Mouse (Mus musculus) gastrocnemius, adult 2 months (tissue): Measurements from ENCODE around the gene Efemp2. TPM values are rescaled to one million over a fixed set of nuclear protein-coding genes. Genes with fewer than 3 reads are reported as not detected.

Experiments used
- DNase-seq: peaks from one replicate; pipeline ENCODE4 v3.0.0; 2022
- H3K27ac ChIP-seq: fragments of 200-600 bp; 2 replicates; pipeline ENCODE4 v1.8.1; 2022; ENCODE audit warnings: mild to moderate bottlenecking
- H3K4me3 ChIP-seq: fragments of 200-600 bp; 2 replicates; pipeline ENCODE4 v1.8.1; 2022; ENCODE audit warnings: mild to moderate bottlenecking, moderate library complexity
- CTCF ChIP-seq: fragments of 200-600 bp; IDR thresholded peaks from 2 replicates; pipeline ENCODE4 v1.8.1; 2022; ENCODE audit warnings: antibody characterized with exemption, mild to moderate bottlenecking, moderate library complexity
- intact Hi-C: fragments of 180-260 bp; cut with DNase I; formaldehyde crosslinking; loops from one replicate; pipeline ENCODE4 v1.15.1; 2025
- total RNA-seq, 2 experiments: library from RNA; stranded (reverse); gene quantifications; 2 replicates each; pipeline ENCODE4 v1.2.3; 2021

The Efemp2 gene
- total RNA-seq, 2 experiments from 2014 or later: 3.4 to 6.6 TPM

- intact Hi-C loops: no loop called here
Measured at GRCm38 (mm10) chr19:5468374-5468773, 5.4 kb upstream of the Efemp2 start, which contains the start of gene Ctsw. Ctsw (minus strand) TSS chr19:5468507.

GRCm38 (mm10) chr19:5471846-5472245 lies 1.9 kb upstream of the Efemp2 start:
- TF ChIP-seq CTCF: no peak
- Histone ChIP-seq H3K27ac (no peak overlapping the region), H3K4me3 (no peak overlapping the region)
- intact Hi-C loops: no loop called here
- DNase-seq: no peak

More at GRCm38 (mm10) chr19:5468374-5468773, 5.4 kb upstream of the Efemp2 start, which contains the start of gene Ctsw:
- TF ChIP-seq CTCF: no peak
- no peak for DNase-seq
- no peak within 1 kb of the TSS for H3K4me3 ChIP-seq
- H3K27ac ChIP-seq: no peak within 1 kb of the TSS

GRCm38 (mm10) chr19:5472857-5473256 lies 897 bp upstream of the Efemp2 start:
- no peak for DNase-seq
- peak; percentile 44 for TF ChIP-seq CTCF
- H3K4me3 ChIP-seq: no peak overlapping the region
- H3K27ac ChIP-seq: no peak overlapping the region
- intact Hi-C loops: no loop called here

GRCm38 (mm10) chr19:5474281-5475068 lies 721 bp downstream of the Efemp2 start:
- peak; percentile 79 for DNase-seq
- intact Hi-C loops: no loop called here
- no peak for TF ChIP-seq CTCF

GRCm38 (mm10) chr19:5475069-5475714 lies 1.4 kb downstream of the Efemp2 start:
- no peak for TF ChIP-seq CTCF

More at GRCm38 (mm10) chr19:5474281-5475068, 721 bp downstream of the Efemp2 start:
- Histone ChIP-seq H3K27ac (peak overlapping the region; percentile 80), H3K4me3 (peak overlapping the region; percentile 78)

GRCm38 (mm10) chr19:5477004-5477667 lies 3.4 kb downstream of the Efemp2 start:
- no peak overlapping the region for H3K4me3 ChIP-seq
- no peak for TF ChIP-seq CTCF
- no peak for DNase-seq
- intact Hi-C loops: no loop called here
- H3K27ac ChIP-seq: no peak overlapping the region

More at GRCm38 (mm10) chr19:5475069-5475714, 1.4 kb downstream of the Efemp2 start:
- intact Hi-C loops: no loop called here
- peak overlapping the region; percentile 80 for H3K27ac ChIP-seq
- H3K4me3 ChIP-seq: peak overlapping the region; percentile 78
- DNase-seq: peak; percentile 35

- no peak for DNase-seq
- 0 out of 2 replicates have a peak overlapping the region, but pooled peaks have one; percentile 8 for H3K27ac ChIP-seq
- no peak for TF ChIP-seq CTCF
- no peak overlapping the region for H3K4me3 ChIP-seq
- intact Hi-C loops: no loop called here
Measured at GRCm38 (mm10) chr19:5477668-5478300, 4.0 kb downstream of the Efemp2 start.

GRCm38 (mm10) chr19:5480016-5480415 lies 6.3 kb downstream of the Efemp2 start:
- no peak for DNase-seq
- no peak for TF ChIP-seq CTCF
- H3K4me3 ChIP-seq: no peak overlapping the region
- intact Hi-C loops: no loop called here
- H3K27ac ChIP-seq: no peak overlapping the region

GRCm38 (mm10) chr19:5481398-5481797 lies 7.6 kb downstream of the Efemp2 start:
- DNase-seq: no peak
- intact Hi-C loops: no loop called here
- H3K27ac ChIP-seq: no peak overlapping the region
- no peak for TF ChIP-seq CTCF
- no peak overlapping the region for H3K4me3 ChIP-seq

GRCm38 (mm10) chr19:5483386-5484359 lies 9.9 kb downstream of the Efemp2 start:
- intact Hi-C loops: no loop called here
- DNase-seq: no peak
- TF ChIP-seq CTCF: no peak
- no peak overlapping the region for H3K4me3 ChIP-seq
- no peak overlapping the region for H3K27ac ChIP-seq

- intact Hi-C loops: no loop called here
- DNase-seq: no peak
- no peak for TF ChIP-seq CTCF
- Histone ChIP-seq H3K4me3 (no peak overlapping the region), H3K27ac (no peak overlapping the region)
Measured at GRCm38 (mm10) chr19:5484496-5484895, 10.7 kb downstream of the Efemp2 start.

- no peak for DNase-seq
- H3K27ac ChIP-seq: no peak overlapping the region
- intact Hi-C loops: loop anchor here (5.0 kb wide), 1 partner anchor 78 kb away; no protein-coding TSS in a partner anchor
- no peak for TF ChIP-seq CTCF
- no peak overlapping the region for H3K4me3 ChIP-seq
Measured at GRCm38 (mm10) chr19:5485371-5485770, 11.6 kb downstream of the Efemp2 start.
